Mouse (Mus musculus) ovary, postnatal 36 days (tissue): Measurements from ENCODE around the gene Ssr2.
"Not testable (repeated sequence)": the region's sequence is repeated elsewhere in the genome, so short reads cannot be mapped to it uniquely, and the experiment has no call there.

Experiments used
- DNase-seq: peaks from one replicate; pipeline ENCODE4 v3.0.0; 2022; ENCODE audit warnings: low spot score, mixed read lengths

Ssr2 gene

GRCm38 (mm10) chr3:88596547-88596946 lies 20.9 kb downstream of the Ssr2 start:
- DNase-seq: not testable (repeated sequence)

DNA sequence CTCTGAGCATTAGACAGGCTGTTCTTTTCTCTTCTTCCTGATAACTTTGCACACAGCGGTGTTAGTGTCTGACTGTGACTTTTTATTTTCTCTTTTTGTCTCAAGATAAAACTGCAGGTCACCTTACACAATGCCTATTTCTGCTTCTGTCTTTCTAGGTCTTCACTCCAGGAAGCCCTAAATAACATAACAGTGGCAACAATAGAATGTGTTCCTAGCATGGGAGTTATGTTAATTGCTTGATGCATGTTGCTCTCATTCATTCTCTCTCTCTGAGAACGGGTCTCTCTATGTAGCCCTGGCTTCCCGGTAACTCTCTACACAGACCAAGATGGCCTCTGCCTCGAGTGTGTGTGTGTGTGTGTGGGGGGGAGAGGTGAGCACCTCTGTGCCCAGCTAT lies 26.8 kb downstream of the Ssr2 start:
- DNase-seq: no peak

- peak; percentile 66 for DNase-seq
Observed at GRCm38 (mm10) chr3:88603714-88604161, 28.1 kb downstream of the Ssr2 start.

DNA sequence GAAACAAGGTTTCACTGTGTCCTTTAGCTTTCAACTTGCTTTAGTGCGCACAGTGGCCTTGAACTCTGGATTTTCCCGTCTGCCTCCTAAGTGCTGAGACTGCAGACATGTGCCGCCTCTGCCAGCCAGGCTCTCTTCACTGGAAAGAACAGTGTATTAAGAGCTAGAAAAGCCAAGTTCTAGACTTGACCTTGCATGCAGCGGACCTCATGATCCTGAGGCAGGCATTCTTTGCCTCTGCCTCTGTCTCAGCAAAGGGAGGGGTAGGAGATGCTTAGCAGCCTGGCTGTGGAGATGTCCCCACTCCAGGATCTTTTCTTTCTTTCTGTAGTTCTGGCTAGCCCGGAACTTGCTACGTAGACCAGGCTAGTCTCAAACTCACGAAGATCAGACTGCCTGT lies 29.2 kb downstream of the Ssr2 start:
- DNase-seq: no peak

DNA sequence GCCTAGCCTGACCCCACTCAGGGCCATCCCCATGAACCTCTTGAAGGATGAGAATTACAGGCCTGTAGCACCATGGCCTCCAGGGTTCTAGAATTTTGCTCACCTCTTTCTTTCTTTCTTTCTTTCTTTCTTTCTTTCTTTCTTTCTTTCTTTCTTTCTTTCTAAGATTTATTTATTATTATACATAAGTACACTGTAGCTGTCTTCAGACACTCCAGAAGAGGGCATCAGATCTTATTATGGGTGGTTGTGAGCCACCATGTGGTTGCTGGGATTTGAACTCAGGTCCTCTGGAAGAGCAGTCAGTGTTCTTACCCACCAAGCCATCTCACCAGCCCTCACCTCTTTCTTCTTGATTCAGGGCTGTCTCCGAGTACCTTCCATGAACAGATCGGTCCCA lies 30.0 kb downstream of the Ssr2 start, which contains the start of gene Arhgef2:
TSS of gene Arhgef2 (plus strand) at position 301 of the 400 bp plus-strand sequence.
- DNase-seq: not testable (repeated sequence)

- peak; percentile 85 for DNase-seq
Observed at GRCm38 (mm10) chr3:88607065-88607757, 31.5 kb downstream of the Ssr2 start.

DNA sequence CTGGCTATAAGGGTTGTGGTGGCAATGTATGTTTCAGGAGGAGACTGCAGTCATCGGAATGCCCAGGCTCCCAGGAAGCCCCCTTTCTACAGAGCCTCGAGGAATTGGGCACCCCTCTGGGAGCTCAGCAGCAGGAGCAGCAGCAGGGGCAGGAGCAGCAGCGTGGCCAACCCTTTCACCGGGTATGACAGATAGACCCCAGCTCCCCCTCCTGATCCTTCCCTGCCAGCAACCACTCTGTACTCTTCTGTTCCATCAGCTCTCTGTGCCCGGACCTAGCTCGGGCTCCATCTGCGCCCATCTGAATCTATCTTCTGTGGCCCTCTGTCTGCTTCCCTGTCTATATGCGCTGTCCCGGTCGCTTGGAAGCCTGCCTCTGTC lies 32.1 kb downstream of the Ssr2 start:
- no peak for DNase-seq

DNA sequence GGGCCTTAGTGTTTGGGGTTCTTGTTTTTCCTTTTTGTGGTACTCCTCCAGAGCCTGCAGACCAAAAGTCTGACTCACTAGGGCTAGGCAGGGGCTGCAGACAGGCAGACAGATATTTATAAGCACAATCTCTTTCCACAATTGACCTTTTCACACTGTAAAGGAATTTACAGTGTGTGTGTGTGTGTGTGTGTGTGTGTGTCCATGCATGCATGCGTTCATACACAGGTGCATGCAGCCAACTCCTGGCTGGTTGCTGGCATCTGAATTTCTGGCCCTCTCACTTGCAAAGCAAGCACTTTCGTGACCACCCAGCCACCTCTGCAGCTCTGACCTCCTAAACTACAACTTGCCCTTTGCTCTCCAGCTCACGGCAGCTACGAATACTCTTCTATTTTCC lies 33.4 kb downstream of the Ssr2 start:
- DNase-seq: no peak

DNA sequence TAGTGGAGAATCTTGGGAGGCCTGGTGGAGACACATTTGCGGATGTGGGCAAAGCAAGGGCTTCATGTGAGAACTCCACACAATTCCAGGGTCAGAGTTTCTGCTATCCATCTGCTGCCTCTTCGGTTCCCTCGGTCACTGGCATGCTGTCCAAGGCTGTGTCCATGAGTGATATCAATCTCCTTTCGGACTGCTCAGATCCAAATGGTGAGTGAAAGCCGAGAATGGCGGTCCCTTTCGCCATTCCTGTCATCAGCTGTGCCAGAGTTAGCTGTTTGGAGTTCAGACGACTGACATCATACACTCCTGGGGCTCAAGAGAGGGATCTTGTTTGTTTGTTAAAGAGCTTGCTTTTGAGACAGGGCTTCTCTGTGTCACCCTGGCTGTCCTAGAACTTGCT lies 38.7 kb downstream of the Ssr2 start:
- no peak for DNase-seq

DNA sequence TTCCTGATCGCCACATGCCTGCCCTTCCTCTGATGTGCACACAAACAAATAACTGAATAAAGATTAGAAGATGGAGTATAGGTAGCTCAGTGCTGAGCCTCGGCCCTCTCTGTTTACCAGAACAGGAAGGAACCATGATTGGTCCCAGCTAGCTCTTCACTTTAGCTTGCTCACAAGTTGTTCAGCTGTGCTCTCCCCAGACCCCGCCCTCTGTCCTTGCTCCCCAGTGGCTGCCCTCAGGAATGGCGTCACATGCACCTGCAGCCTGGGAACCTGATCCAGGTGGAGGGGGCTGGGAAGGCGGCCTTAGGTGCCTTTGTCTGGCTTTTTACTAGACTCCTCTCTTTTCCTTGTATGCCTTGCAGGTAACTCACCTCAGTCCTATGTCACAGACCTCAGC lies 39.4 kb downstream of the Ssr2 start:
- no peak for DNase-seq

DNA sequence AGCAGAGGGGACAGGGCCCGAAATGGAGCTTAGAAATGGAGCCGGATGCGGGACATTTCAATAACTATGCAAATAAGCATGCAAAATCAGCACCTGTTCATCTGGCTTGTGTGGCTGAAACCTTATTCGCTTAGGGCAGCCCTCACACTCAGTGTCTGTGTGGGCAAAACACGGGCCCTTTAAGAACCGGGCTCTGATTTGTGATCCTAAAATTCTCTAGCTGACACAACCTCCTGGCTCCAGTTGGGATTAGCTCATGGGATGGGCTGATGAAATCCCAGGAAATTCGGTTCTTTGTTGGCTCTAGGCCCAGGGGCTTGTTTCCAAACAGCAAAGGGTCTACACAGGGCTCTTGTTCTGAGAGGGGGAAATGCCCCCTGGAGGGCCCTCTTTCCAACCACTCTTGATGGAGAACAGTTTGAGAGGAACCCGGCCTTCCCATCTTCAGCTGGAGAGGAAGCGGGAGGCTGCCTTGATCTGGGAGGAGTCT lies 40.3 kb downstream of the Ssr2 start:
- DNase-seq: no peak

- DNase-seq: no peak
Observed at GRCm38 (mm10) chr3:88616951-88617500, 41.4 kb downstream of the Ssr2 start.

DNA sequence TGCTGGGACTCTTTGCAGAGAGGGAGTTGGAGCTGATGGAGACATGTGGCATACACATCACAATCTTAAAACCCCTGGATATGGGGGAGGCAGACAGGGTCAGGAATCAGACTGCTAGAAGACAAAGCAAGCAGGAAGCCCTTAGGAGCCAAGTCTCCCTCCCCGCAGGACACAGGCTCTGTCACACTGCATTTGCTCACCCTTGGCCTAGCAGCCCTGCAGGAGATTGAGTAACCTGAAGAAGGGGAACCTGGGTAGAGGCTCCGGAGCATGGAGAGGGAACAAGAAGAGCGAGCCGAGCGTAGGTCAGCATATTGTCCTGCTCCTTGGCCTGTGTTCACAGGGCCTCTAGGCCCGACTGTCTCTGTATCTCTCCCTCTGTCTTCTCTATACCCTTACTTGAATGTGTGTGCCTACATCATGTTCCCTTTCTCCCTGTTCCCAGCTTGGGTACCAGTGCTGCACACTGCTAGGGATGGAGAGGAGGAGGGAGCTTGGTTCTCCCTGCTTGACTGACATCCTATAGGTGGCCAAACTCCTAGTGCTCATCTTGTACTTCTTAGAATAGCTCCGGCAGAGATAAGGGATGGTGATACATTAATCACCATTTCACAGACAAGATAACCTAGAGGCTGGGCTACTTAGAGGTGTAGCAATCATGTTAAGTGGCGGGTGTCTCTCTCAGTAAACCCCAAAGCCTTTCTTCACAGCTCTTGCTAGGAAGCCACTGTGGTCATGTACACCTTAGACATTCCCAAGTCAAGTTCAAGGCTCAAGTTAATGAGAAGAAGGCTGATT lies 42.6 kb downstream of the Ssr2 start:
- DNase-seq: no peak

- DNase-seq: no peak
Observed at GRCm38 (mm10) chr3:88619113-88620097, 43.7 kb downstream of the Ssr2 start.

DNA sequence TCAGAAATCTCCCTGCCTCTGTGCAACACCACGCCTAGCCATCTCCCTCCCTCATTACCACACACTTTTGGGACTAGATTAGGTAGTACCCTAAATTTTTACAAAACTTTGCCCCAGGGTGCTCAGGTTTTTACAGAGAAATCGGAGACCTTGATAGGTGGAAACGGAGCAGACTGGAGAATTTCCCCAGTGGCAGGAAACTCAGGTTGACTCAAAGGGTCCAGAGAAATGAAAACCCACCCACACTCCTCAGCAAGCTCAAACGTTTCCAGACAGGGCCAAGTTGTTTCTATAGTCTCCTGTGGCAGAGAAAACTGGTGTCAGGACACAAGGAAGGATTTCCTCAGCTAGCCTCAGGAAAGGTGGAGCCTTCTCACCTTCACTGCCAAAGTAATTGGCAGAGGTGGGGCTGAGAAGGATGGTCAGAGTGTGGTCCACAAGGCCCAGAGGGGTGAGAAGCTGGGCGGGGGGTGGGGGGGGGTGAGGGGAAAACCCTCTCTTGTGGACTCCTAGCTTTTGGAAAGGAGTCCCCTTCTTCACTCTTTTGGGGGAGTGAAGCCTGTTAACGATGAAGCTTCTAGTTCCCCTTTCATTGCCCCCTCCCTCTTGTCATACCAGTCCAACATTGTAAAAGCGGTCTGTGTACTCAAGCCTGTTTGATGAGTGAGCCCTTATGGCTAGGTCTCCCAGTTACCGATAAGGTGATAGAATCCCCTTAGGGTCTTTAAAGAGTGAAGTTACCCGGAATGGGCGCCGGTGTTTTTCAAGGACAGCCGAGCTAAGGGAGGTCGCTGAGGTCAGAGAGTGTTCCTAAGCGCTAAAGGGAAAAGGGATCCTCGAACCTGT lies 44.7 kb downstream of the Ssr2 start:
- DNase-seq: no peak

DNA sequence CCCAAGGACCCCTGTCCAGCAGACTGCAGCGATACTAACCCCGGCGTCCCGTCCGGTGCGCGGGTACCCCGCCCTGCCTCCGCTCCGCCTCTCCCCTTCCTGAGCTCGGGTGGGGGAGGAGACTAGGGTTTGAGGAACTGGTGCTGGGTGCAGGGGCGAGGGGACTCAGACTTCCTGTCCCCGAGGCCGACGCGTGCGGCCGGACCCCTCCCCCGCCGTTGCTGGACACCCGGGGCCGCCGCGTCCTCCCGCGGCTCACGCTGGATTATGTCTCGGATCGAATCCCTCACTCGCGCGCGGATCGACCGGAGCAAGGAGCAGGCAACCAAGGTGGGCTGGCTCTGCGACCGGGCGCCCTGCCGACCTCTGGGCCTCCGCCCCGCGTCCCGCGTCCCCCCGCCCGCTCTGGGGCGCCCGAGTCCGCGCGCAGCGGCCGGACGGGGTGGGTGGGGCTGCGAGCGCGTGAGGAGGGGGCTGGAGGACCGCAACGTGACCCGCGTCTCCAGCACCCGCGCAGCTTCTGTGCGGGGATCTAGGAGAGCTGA lies 45.4 kb downstream of the Ssr2 start:
- DNase-seq: peak; percentile 76

DNA sequence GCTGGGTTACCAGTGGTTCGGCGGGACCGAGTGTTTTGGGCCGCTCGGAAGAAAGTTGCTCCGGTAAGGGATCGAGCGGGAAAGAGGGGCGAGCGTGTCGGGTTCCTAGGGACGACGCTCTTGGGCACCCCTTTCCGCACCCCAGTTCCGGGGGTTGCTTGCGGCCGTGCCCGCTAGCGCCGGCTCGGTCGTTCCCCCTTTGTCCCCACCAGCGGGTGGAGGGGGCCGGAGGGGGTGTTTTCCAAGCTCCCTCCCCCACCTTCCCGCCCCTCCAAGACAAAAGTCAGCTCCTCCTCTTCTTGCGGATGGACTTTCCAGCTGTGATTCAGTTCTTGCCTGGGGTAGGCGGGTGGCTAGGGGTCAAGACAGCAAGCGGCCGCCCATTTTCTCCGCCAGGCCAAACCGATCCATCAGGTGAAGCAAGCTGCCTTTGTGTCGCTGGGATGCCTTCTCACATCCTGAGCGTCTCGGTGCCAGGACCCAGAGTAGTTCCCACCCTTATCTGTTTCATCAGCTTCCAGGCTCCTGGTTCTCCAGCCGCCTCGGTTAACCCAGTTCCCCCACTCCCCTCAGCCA lies 45.9 kb downstream of the Ssr2 start:
- peak; percentile 58 for DNase-seq

DNA sequence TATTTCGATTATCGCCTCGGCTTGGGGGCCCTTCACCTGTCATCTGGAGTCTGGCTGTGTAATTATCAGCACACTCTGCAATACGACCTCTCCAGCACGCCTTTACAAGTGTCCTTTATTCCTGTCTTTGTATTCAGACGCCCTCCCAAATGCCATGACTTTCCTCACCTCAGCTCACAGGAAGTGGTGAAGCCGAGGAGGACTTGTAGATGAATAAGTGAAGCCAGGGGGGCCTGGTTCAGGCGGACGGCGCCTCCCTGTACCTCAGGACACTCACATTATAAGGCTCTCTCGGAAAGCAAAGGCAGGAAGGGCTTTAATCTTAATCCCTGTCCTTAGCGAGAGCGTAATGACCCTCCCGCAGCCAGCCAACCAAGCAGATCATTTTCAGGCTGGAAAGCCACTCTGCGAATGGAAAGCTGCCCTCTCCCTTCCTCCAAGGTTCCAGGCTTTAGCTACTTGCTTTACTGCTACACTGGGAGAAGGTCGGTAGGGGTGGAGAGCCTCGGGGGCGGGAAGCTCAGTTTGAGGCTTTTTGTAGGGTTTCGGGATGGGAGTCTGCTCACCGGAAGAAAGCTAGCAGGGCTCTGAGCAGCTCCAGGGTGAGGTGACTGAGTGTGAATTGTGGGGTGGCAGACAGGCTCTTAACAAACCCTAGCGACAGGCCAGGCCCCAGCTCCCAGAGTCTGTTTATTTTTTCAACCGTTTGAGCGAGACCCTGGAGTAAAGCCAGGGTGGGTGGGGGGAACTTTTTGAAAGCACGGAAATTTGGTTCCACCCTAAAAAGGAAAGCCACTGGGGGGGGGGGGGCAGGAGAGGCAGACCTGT lies 46.7 kb downstream of the Ssr2 start:
- no peak for DNase-seq

DNA sequence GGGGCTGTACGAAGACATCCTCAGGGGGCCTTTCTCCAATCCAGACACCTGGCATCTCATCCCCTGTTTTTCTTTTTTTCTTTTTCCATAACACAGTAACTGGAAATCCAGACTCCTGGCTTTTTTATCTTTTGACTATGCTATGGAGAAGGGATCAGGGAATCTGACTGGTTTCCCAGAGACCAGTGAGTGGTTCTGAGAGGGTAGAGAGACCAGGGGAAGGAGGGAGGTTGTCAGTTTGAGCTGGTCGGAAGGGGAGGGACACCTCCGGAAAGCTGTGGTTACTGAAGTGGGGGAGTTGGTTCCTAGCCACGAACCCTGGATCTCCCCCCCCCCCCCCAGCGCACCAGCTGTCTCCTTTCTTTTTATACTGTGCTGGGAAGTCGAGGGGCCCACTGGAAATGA lies 47.3 kb downstream of the Ssr2 start:
- DNase-seq: no peak
